15 mouse cellular contexts compared by ENCODE assay signal in genomic region chr1:120270882-120271281, GRCm38 (mm10). TPM values are rescaled to one million over a fixed set of nuclear protein-coding genes. Genes with fewer than 3 reads are reported as not detected.
A peak's percentile ranks its signal among the peaks of the same experiment; 100 is the strongest.
DNase-seq lines count a peak whose midpoint lies in the region; ATAC-seq and TF ChIP-seq lines count a peak whose summit lies in the region.
"Had no signal": no experiment of that assay in that cellular context is flagged by ENCODE, and none has a peak within 500 bp of the region (broad histone marks: within the 10 kb centered on the region; RNA-seq: fewer than 3 reads in every experiment).

No protein-coding gene starts in this region.

- H3K9ac ChIP-seq in hindbrain, embryonic 13.5 days, result no peak overlapping the region
- peak overlapping the region; percentile 91 for H3K9ac ChIP-seq in liver, embryonic 13.5 days
- H3K9ac ChIP-seq: limb, embryonic 15.5 days; neural tube, embryonic 13.5 days had no signal

- no peak for DNase-seq in hindbrain, embryonic 10.5 days (ENCODE audit: low spot score)
- peak; percentile 35 for DNase-seq in G1E (ENCODE audit: low spot score)
- peak; percentile 69 for DNase-seq in c-Kit-positive CD71-positive TER-119-positive erythroid progenitor cells, embryonic 14.5 days (ENCODE audit: low spot score)
- DNase-seq in liver, embryonic 13.5 days, result peak; percentile 51
- no peak for DNase-seq in adrenal gland, postnatal 25 days
- DNase-seq in left cerebral cortex, adult 11 months (ENCODE audit: low spot score), result no peak
- DNase-seq in retina, embryonic 14.5 days (ENCODE audit: low spot score), result no peak
- DNase-seq: cerebellum, postnatal 10 days; heart, postnatal 14 days had no signal

- H3K27me3 ChIP-seq in hindbrain, embryonic 10.5 days (ENCODE audit: insufficient read depth, poor library complexity, severe bottlenecking), result peaks cover under 1% of the 10 kb centered on the region
- peaks cover 7% of the 10 kb centered on the region; the same call in 1 of the 2 replicates for H3K27me3 ChIP-seq in hindbrain, embryonic 13.5 days
- no peaks in the 10 kb centered on the region for H3K27me3 ChIP-seq in G1E (ENCODE audit: insufficient read depth, low read length)
- H3K27me3 ChIP-seq in liver, embryonic 13.5 days, result no peaks in the 10 kb centered on the region
- H3K27me3 ChIP-seq: limb, embryonic 15.5 days had no signal

- H3K4me1 ChIP-seq in hindbrain, embryonic 10.5 days (replicated peaks), result peaks cover 5% of the 10 kb centered on the region; the same call in 1 of the 2 replicates
- peaks cover 6% of the 10 kb centered on the region; the same call in 1 of the 2 replicates for H3K4me1 ChIP-seq in hindbrain, embryonic 13.5 days (replicated peaks)
- peaks cover 71% of the 10 kb centered on the region for H3K4me1 ChIP-seq in G1E (ENCODE audit: insufficient read depth, low read depth, low read length)
- H3K4me1 ChIP-seq in liver, embryonic 13.5 days (replicated peaks), result peaks cover 83% of the 10 kb centered on the region

- no peak for ATAC-seq in hindbrain, embryonic 13.5 days (ENCODE audit: low FRiP score)
- peak; percentile 81 for ATAC-seq in G1E (ENCODE audit: extremely low read depth, insufficient number of reproducible peaks, low FRiP score, poor library complexity, severe bottlenecking)
- ATAC-seq in liver, embryonic 13.5 days (ENCODE audit: low read depth), result peak; percentile 94
- ATAC-seq: forebrain, embryonic 16.5 days; hindbrain, embryonic 16.5 days had no signal

- H3K4me3 ChIP-seq in hindbrain, embryonic 10.5 days, result no peak overlapping the region
- no peak overlapping the region for H3K4me3 ChIP-seq in hindbrain, embryonic 13.5 days
- peak overlapping the region; percentile 48; the same call in 1 of the 2 replicates for H3K4me3 ChIP-seq in G1E (ENCODE audit: low read depth, low read length)
- H3K4me3 ChIP-seq in liver, embryonic 13.5 days (replicated peaks), result peak overlapping the region; percentile 71
- H3K4me3 ChIP-seq: limb, embryonic 15.5 days; midbrain, embryonic 10.5 days; neural tube, embryonic 13.5 days had no signal

- H3K4me2 ChIP-seq in hindbrain, embryonic 13.5 days, result no peak overlapping the region
- peak overlapping the region; percentile 93 for H3K4me2 ChIP-seq in liver, embryonic 13.5 days
- H3K4me2 ChIP-seq: limb, embryonic 15.5 days; neural tube, embryonic 13.5 days had no signal

- no peaks in the 10 kb centered on the region for H3K36me3 ChIP-seq in hindbrain, embryonic 10.5 days
- no peaks in the 10 kb centered on the region for H3K36me3 ChIP-seq in hindbrain, embryonic 13.5 days
- H3K36me3 ChIP-seq in G1E (replicated peaks), result no peaks in the 10 kb centered on the region
- H3K36me3 ChIP-seq in liver, embryonic 13.5 days, result 0 out of 2 replicates have a peak, but pooled peaks cover 2% of the 10 kb centered on the region
- H3K36me3 ChIP-seq: limb, embryonic 15.5 days; midbrain, embryonic 10.5 days; neural tube, embryonic 13.5 days had no signal

- H3K27ac ChIP-seq in hindbrain, embryonic 10.5 days, result 0 out of 2 replicates have a peak overlapping the region, but pooled peaks have one; percentile 23
- no peak overlapping the region for H3K27ac ChIP-seq in hindbrain, embryonic 13.5 days
- peak overlapping the region; percentile 97 for H3K27ac ChIP-seq in liver, embryonic 13.5 days
- H3K27ac ChIP-seq: limb, embryonic 15.5 days; neural tube, embryonic 13.5 days had no signal

- WGBS in hindbrain, embryonic 10.5 days, result 78% methylated on average over 3 of the region's 3 CpGs
- WGBS in hindbrain, embryonic 13.5 days, result 81% methylated on average over 3 of the region's 3 CpGs
- WGBS in liver, embryonic 13.5 days (ENCODE audit: insufficient replicate concordance), result 24% methylated on average over 3 of the region's 3 CpGs

- TF ChIP-seq CTCF in G1E (IDR thresholded peaks at IDR 0.05; ENCODE audit: low read depth, low read length), result no peak

- no peaks in the 10 kb centered on the region for H3K9me3 ChIP-seq in hindbrain, embryonic 10.5 days
- H3K9me3 ChIP-seq in hindbrain, embryonic 13.5 days, result no peaks in the 10 kb centered on the region
- 0 out of 2 replicates have a peak, but pooled peaks cover 2% of the 10 kb centered on the region for H3K9me3 ChIP-seq in G1E (replicated peaks)
- H3K9me3 ChIP-seq in liver, embryonic 13.5 days (replicated peaks), result no peaks in the 10 kb centered on the region; the same call in 1 of the 2 replicates
- H3K9me3 ChIP-seq: limb, embryonic 15.5 days; midbrain, embryonic 10.5 days; neural tube, embryonic 13.5 days had no signal

RNA-seq across cellular contexts. Expression of gene Steap3, which starts 1.6 kb away (rescaled TPM):
- polyA plus RNA-seq in hindbrain, embryonic 10.5 days (2016; fragmentation: Nextera tagmentation; extraction: Ambion mirVana), result 3.3 and 3.6 TPM in 2 replicates
- 1.9 and 2.2 TPM in 2 replicates for polyA plus RNA-seq in hindbrain, embryonic 13.5 days (2015; fragmentation: Nextera tagmentation; extraction: Ambion mirVana)
- total RNA-seq in G1E (2014; fragmentation: Nextera tagmentation) (25.3 and 28.5 TPM in 2 replicates), G1E (2017) (10.2 and 11.8 TPM in 2 replicates)
- 67.2 and 71.7 TPM in 2 replicates for polyA plus RNA-seq in G1E (2012)
- polyA plus RNA-seq in liver, embryonic 13.5 days (2015; fragmentation: Nextera tagmentation; extraction: Ambion mirVana), result 46.7 and 49.5 TPM in 2 replicates
- total RNA-seq in adrenal gland, postnatal 25 days (2021), result 28.9 and 48.9 TPM in 2 replicates

Comparison
In these comparisons a context has a peak if more than half of its experiments do, and no peak if none do; other contexts are left out.
1. DNase-seq: peak in G1E (single experiment), c-Kit-positive CD71-positive TER-119-positive erythroid progenitor cells, embryonic 14.5 days (single experiment) and liver, embryonic 13.5 days (single experiment); none in hindbrain, embryonic 10.5 days (single experiment), adrenal gland, postnatal 25 days (single experiment), left cerebral cortex, adult 11 months (single experiment) and retina, embryonic 14.5 days (single experiment).
2. H3K4me3 ChIP-seq: peak in G1E (single experiment) and liver, embryonic 13.5 days (single experiment); none in hindbrain, embryonic 10.5 days (single experiment) and hindbrain, embryonic 13.5 days (single experiment).
3. RNA of gene Steap3, which starts 1.6 kb away (polyA plus RNA-seq): 67.2 to 71.7 TPM in G1E and 46.7 to 49.5 TPM in liver, embryonic 13.5 days; 3.3 to 3.6 TPM in hindbrain, embryonic 10.5 days and 1.9 to 2.2 TPM in hindbrain, embryonic 13.5 days; every median in the first group is over 10 times any median in the second.